Mouse (Mus musculus) Patski (cell line): Measurements from ENCODE around the gene Mfsd13b. TPM values are rescaled to one million over a fixed set of nuclear protein-coding genes. Genes with fewer than 3 reads are reported as not detected.
"Not testable (repeated sequence)": the region's sequence is repeated elsewhere in the genome, so short reads cannot be mapped to it uniquely, and the experiment has no call there.

Experiments used
- ATAC-seq: fragments of 100-300 bp; one replicate; pipeline ENCODE4 v1.8.0; 2021
- CTCF ChIA-PET: fragments of 350-600 bp; sonication (Branson Sonifier 250); formaldehyde crosslinking; loops from one replicate; lab custom pipeline; 2022; ENCODE audit warnings: inconsistent platforms; lab: Charles Lee
- POLR2A ChIA-PET: fragments of 350-600 bp; sonication (Branson Sonifier 250); formaldehyde crosslinking; loops from one replicate; lab custom pipeline; 2022; ENCODE audit warnings: antibody characterized with exemption, inconsistent platforms; lab: Charles Lee
- DNase-seq: peaks from one replicate; pipeline ENCODE4 v3.0.0-alpha.2; 2011; ENCODE audit warnings: low read depth, low spot score
- H3K27me3 ChIP-seq: fragments of 371-371 bp; one replicate; pipeline ENCODE4 v1.5.1; 2021
- CTCF ChIP-seq: fragments of 100-300 bp; IDR thresholded peaks from one replicate; pipeline ENCODE4 v1.5.1; 2021
- in situ Hi-C: fragments of 300-500 bp; cut with MboI; formaldehyde crosslinking; loops from 3 replicates; pipeline ENCODE4 v1.11.1; 2018; ENCODE audit warnings: low pct_unique_long_range_greater_than_20kb, mixed read lengths
- polyA plus RNA-seq: library from polyadenylated mRNA; unstranded; gene quantifications from one replicate; pipeline ENCODE4 v1.2.3, GENCODE M21; 2021

Gene Mfsd13b
- polyA plus RNA-seq, 1 experiment from 2014 or later: 0.09 TPM

- DNase-seq (no peak), ATAC-seq (no peak)
- CTCF ChIA-PET: interaction anchor here (0.7 to 3.1 kb wide), 10 partner anchors 15 to 140 kb away, joined by 3 to 15 read pairs (median 4); no protein-coding TSS in a partner anchor
- POLR2A ChIA-PET: interaction anchor here (0.6 to 1.0 kb wide), 2 partner anchors 21 to 33 kb away, joined by 3 read pairs; no protein-coding TSS in a partner anchor
- TF ChIP-seq CTCF: no peak
- in situ Hi-C loops: loop anchor here (10.0 kb wide), 1 partner anchor 105 kb away; no protein-coding TSS in a partner anchor
- no peaks in the 10 kb centered on the region for H3K27me3 ChIP-seq
These were observed 22.2 kb upstream of the Mfsd13b start for GRCm38 (mm10) chr7:120960116-120960515.

GRCm38 (mm10) chr7:120960601-120961000 is 21.7 kb upstream of the Mfsd13b start:
- ChIA-PET POLR2A (interaction anchor here (0.6 to 1.0 kb wide), 3 partner anchors 20 to 54 kb away, joined by 3 read pairs; no protein-coding TSS in a partner anchor), CTCF (interaction anchor here (0.6 to 3.1 kb wide), 11 partner anchors 9 to 140 kb away, joined by 3 to 15 read pairs (median 3); no protein-coding TSS in a partner anchor)
- in situ Hi-C loops: loop anchor here (10.0 kb wide), 1 partner anchor 104 kb away; no protein-coding TSS in a partner anchor
- peak; percentile 62 for TF ChIP-seq CTCF
- H3K27me3 ChIP-seq: no peaks in the 10 kb centered on the region
- DNase-seq (no peak), ATAC-seq (no peak)

GRCm38 (mm10) chr7:120961893-120962292 is 20.4 kb upstream of the Mfsd13b start:
- TF ChIP-seq CTCF: no peak
- POLR2A ChIA-PET: no interaction called here
- CTCF ChIA-PET: interaction anchor here (1.2 to 3.1 kb wide), 5 partner anchors 9 to 131 kb away, joined by 3 to 15 read pairs (median 5); no protein-coding TSS in a partner anchor
- ATAC-seq: no peak
- DNase-seq: no peak
- in situ Hi-C loops: loop anchor here (10.0 kb wide), 1 partner anchor 103 kb away; no protein-coding TSS in a partner anchor
- no peaks in the 10 kb centered on the region for H3K27me3 ChIP-seq

- in situ Hi-C loops: loop anchor here (10.0 kb wide), 1 partner anchor 102 kb away; no protein-coding TSS in a partner anchor
- H3K27me3 ChIP-seq: no peaks in the 10 kb centered on the region
- DNase-seq (no peak), ATAC-seq (no peak)
- TF ChIP-seq CTCF: no peak
- CTCF ChIA-PET: interaction anchor here (1.0 to 2.7 kb wide), 4 partner anchors 8 to 40 kb away, joined by 3 to 7 read pairs (median 4); no protein-coding TSS in a partner anchor
- POLR2A ChIA-PET: interaction anchor here (0.6 kb wide), 1 partner anchor 1745 kb away, joined by 4 read pairs; no protein-coding TSS in a partner anchor
These were observed 19.2 kb upstream of the Mfsd13b start for GRCm38 (mm10) chr7:120963126-120963525.

- ATAC-seq: no peak
These were observed 13.1 kb upstream of the Mfsd13b start for GRCm38 (mm10) chr7:120969221-120969620.

GRCm38 (mm10) chr7:120970112-120970511 is 12.2 kb upstream of the Mfsd13b start:
- ChIA-PET CTCF (interaction anchor here (1.0 to 1.6 kb wide), 2 partner anchors 8 to 17 kb away, joined by 3 to 5 read pairs; no protein-coding TSS in a partner anchor), POLR2A (no interaction called here)
- DNase-seq: no peak
- in situ Hi-C loops: no loop called here
- no peak for ATAC-seq
- no peaks in the 10 kb centered on the region for H3K27me3 ChIP-seq
- TF ChIP-seq CTCF: no peak

More at GRCm38 (mm10) chr7:120969221-120969620, 13.1 kb upstream of the Mfsd13b start:
- no peak for DNase-seq
- in situ Hi-C loops: loop anchor here (10.0 kb wide), 1 partner anchor 96 kb away; no protein-coding TSS in a partner anchor
- CTCF ChIA-PET: no interaction called here
- TF ChIP-seq CTCF: no peak
- H3K27me3 ChIP-seq: no peaks in the 10 kb centered on the region
- POLR2A ChIA-PET: no interaction called here

GRCm38 (mm10) chr7:120972471-120972870 is 9.8 kb upstream of the Mfsd13b start:
- H3K27me3 ChIP-seq, POLR2A ChIA-PET, in situ Hi-C loops, DNase-seq, ATAC-seq: not testable (repeated sequence)
- CTCF ChIA-PET: interaction anchor here (0.9 to 2.3 kb wide), 2 partner anchors 28 kb away, joined by 3 to 5 read pairs; no protein-coding TSS in a partner anchor

GRCm38 (mm10) chr7:120974001-120974400 is 8.3 kb upstream of the Mfsd13b start:
- in situ Hi-C loops: no loop called here
- POLR2A ChIA-PET: no interaction called here
- no peaks in the 10 kb centered on the region for H3K27me3 ChIP-seq
- CTCF ChIA-PET: interaction anchor here (0.7 to 2.1 kb wide), 5 partner anchors 14 to 104 kb away, joined by 3 to 9 read pairs (median 3); no protein-coding TSS in a partner anchor
- ATAC-seq (no peak), DNase-seq (no peak)
- no peak for TF ChIP-seq CTCF

GRCm38 (mm10) chr7:120977063-120977462 is 5.2 kb upstream of the Mfsd13b start:
- DNase-seq (no peak), ATAC-seq (no peak)
- ChIA-PET CTCF (interaction anchor here (0.8 to 2.1 kb wide), 3 partner anchors 14 to 42 kb away, joined by 3 to 7 read pairs (median 3); no protein-coding TSS in a partner anchor), POLR2A (no interaction called here)
- no peaks in the 10 kb centered on the region for H3K27me3 ChIP-seq
- no peak for TF ChIP-seq CTCF
- in situ Hi-C loops: no loop called here

GRCm38 (mm10) chr7:120980041-120980440 is 2.3 kb upstream of the Mfsd13b start:
- in situ Hi-C loops: no loop called here
- H3K27me3 ChIP-seq: no peaks in the 10 kb centered on the region
- ChIA-PET POLR2A (no interaction called here), CTCF (interaction anchor here (1.3 to 3.0 kb wide), 3 partner anchors 10 to 19 kb away, joined by 3 to 15 read pairs (median 7); no protein-coding TSS in a partner anchor)
- no peak for TF ChIP-seq CTCF
- ATAC-seq: no peak
- DNase-seq: no peak
